Mouse (Mus musculus) layer of hippocampus, adult 9-10 months (tissue): Measurements from ENCODE around the gene Gria4.
"Not testable (repeated sequence)": the region's sequence is repeated elsewhere in the genome, so short reads cannot be mapped to it uniquely, and the experiment has no call there.

Experiments used
- DNase-seq: peaks from one replicate; pipeline ENCODE4 v3.0.0; 2022; ENCODE audit warnings: low spot score

Gene Gria4

GRCm38 (mm10) chr9:4555415-4555959 lies 240.5 kb downstream of the Gria4 start:
- no peak for DNase-seq

DNA sequence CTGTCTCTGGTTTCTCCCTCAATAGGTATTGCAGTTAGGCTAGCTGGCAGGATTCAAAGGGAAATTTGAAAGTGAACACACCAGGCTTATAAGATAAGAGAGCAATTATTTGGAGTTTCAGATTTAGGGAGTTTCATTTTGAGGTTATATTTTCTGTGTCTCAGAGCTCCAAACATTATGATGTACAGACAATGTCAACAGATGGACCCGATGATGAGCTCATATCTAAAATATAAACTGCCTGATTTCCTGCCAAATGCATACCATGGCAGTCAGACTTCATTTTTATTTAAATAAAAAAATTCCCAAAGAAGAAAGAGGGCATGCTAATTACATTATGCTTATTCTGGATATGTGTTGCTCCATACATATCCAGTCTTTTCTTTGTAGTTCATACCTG lies 256.8 kb downstream of the Gria4 start:
- no peak for DNase-seq

- DNase-seq: no peak
Observed at GRCm38 (mm10) chr9:4536514-4537150, 259.4 kb downstream of the Gria4 start.

- no peak for DNase-seq
Observed at GRCm38 (mm10) chr9:4514563-4514885, 281.5 kb downstream of the Gria4 start.

- no peak for DNase-seq
Observed at GRCm38 (mm10) chr9:4513796-4514562, 282.1 kb downstream of the Gria4 start.

GRCm38 (mm10) chr9:4506086-4506485 lies 289.9 kb downstream of the Gria4 start:
- DNase-seq: no peak

GRCm38 (mm10) chr9:4505087-4505486 lies 290.9 kb downstream of the Gria4 start:
- DNase-seq: no peak

DNA sequence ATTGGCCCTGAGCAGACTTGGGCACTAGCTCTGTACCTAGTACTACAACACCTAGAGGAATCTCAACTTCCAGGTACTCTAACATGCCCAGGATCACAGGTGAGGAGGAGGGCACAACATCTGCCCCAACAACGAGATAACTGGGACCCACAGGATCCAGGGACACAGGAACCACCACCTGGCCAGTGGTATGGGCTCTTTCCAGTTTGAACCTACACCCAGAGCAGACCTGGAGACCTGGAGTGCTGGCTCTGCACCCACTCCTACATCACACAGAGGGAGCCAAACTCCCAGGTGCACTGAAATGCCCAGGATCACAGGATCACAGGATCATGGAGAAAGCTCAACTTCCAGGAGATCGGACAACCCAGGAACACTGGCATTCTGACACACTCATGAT lies 309.6 kb downstream of the Gria4 start:
- DNase-seq: no peak

GRCm38 (mm10) chr9:4484502-4484901 lies 311.5 kb downstream of the Gria4 start:
- DNase-seq: no peak

- DNase-seq: no peak
Observed at GRCm38 (mm10) chr9:4470791-4471190, 325.2 kb downstream of the Gria4 start.

DNA sequence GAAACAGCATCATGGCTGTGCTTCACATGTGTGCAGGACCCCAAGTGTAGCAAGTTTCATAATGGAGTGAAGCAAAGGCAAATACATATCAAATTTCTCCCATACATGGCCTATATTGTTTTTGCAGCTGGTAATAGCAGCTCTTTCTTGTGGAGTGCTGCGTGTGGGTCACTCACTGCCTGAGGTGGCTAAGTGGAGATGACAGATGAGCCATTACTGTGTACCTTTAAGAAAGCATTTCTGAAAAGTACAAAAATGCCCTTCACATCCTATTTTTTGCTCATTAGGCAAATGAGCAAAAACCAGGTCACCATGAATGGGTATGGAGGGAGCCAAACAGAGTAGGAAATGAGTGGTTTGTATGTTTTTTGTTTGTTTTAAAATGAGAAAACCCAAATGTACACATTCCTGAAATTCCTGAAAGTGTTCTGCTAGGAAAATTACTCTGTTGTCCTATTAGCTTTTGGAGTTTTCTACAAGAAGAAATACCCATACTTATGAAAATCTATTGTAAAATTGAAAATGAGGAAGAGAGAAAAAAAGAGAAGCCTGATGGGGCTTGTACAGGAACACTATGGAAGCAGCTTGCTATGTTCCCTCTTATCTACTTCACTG lies 336.5 kb downstream of the Gria4 start:
- no peak for DNase-seq

- DNase-seq: no peak
Observed at GRCm38 (mm10) chr9:4458193-4458592, 337.8 kb downstream of the Gria4 start.

DNA sequence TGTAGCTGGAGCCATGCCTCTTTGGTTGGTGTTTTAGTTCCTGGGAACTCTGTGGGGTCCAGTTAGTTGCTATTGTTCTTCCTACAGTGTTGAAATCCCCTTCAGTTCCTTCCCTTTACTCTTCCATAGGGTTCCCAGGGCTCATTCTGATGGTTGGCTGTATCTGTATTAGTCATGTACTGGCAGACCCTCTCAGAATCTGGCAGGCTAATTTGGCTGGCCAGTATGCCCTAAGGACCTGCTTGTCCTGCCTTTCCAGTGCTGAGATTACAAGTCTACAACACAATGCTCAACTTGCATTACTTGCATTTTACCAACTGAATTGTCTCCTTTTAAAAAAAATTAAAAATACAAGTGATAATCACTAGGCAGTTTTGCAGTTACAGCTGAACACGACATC lies 338.4 kb downstream of the Gria4 start:
- DNase-seq: no peak

DNA sequence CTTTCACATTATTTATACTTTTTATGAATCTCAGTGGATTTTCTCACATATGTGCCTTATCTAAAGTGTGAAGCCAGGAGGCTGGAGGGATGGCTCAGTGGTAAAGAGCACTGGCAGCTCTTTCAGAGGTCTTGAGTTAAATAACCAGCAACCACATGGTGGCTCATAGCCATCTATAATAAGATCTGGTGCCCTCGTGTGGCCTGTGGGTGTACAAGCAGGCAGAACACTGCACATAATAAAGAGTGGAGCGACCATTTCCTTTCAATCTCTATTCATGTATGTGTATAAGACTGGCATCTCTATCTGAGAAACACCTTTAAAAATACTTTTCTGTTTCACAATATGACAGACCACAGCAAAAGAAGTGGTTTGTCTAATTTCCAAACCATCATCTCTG lies 353.1 kb downstream of the Gria4 start:
- DNase-seq: no peak

DNA sequence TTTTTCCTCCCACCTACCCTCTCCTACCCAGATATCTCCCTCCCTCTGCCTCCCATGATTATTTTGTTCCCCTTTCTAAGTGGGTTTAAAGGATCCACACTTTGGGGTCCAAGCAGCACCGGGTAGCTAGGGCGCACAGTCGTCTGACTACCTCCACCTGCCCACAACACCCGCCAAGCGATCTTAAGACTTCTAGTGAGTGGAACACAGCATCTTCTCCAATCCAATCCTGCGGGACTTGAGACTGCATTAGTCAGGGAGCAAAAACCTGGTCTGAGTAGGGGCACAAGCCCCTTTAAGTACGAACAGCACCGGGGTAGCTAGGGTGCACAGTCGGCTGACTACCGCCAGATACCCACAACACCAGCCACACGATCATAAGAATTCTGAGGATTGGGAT lies 395.2 kb downstream of the Gria4 start:
- DNase-seq: not testable (repeated sequence)

DNA sequence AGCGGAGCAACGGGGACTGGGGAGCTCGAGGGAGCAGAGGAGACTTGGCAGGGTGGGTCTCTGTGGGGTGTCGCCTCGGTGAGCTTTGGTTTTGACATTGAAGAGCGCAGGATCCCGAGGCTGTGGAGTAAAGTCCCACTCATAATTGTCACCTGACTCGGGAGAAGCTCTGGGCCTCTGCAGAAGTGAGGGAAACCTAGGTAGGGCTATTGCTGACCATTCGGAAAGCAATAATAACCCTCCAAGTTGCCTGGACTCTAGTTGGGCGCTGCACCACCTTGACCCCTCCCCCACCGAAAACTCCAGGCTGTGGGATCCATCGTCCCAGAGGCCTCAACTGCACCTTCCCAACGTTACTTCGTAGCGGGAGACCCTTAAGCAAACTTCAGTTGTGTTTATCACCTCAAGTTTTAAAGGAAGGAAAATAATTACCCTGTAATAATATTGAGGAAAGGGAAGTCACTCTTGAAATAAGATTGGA lies 419.4 kb downstream of the Gria4 start:
- DNase-seq: no peak

GRCm38 (mm10) chr9:4375828-4376639 lies 420.0 kb downstream of the Gria4 start, which contains the start of gene Msantd4:
Msantd4 (plus strand) TSS chr9:4376562.
- DNase-seq: peak; percentile 98
